Mouse (Mus musculus): ENCODE measurements around the gene Rab5c. TPM values are rescaled to one million over a fixed set of nuclear protein-coding genes. Genes with fewer than 3 reads are reported as not detected.
A peak's percentile ranks its signal among the peaks of the same experiment; 100 is the strongest.

The Rab5c gene
- total RNA-seq, 4 experiments from 2014 or later = 41.4 to 50.9 (median 42.2) TPM

DNA sequence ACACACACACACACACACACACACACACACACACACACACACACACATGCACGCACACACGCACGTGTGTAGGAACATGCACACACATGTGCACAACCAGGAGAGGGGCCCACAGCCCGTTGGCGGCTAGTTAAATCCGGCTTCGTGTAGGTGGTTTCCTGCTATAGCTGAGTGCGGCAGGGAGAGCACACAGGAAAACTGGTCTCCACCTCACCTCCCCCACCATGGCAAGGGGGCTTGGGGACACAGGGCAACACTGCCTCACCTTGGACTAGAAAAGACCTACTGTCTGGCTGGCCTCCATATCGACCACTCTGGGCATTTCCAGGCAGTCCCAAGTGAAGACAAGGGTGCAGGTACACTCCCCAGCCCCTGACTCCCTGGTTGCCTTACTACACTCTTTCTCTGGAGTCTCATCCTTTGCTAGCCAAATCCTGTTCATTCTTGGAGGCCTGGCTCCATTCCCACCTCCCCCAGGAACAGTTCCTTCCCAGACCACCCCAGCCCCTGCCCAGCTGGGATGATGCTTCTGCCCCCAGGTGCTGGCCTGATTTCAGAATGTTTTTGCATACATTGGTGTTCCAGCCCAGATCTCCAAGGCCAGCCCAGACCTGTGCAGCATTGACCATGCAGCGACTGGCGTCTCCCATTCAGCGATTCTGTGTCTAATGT, 16.1 kb upstream of the Rab5c start:
- DNase-seq (ENCODE audit: low spot score in 2 of 2) = no peak

DNA sequence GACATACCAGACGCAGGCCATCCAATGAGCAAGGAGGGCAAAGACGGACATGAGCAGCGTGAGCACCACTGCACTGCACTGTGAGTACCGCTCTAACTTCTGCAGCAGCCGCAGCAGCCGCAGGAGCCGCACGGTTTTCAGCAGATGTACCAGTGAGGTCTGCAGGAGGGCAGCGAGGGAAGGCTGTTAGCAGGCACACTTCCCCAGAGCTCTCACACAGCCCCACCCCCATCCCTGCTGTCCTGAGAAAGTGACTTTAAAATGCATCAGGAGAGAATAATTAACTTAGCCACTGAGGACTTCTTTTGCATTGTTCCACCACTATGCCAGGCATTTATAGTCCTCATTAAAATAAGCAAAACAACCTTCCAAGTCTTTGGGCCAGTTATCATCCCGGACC, 14.3 kb upstream of the Rab5c start:
- DNase-seq (ENCODE audit: low spot score in 2 of 2) = no peak

DNA sequence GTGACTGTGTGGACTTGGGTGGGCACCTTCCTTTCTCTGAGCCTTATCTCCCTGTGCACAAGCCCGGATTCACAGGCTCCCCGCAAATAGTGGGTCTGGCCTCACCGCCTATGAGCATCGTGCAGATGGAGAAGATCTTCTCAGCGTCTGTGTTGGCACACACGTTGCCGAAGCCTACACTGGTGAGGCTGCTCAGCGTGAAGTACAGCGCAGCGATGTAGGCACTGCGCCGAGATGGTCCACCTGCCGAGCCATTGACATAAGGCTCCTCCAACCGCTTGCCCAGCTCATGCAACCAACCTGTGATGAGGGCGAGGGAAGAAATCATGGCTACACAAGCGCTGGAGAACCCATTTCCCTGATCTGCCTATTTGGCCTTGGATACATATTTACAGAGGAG, 12.1 kb upstream of the Rab5c start:
- no peak for DNase-seq (ENCODE audit: low spot score in 2 of 2)

DNA sequence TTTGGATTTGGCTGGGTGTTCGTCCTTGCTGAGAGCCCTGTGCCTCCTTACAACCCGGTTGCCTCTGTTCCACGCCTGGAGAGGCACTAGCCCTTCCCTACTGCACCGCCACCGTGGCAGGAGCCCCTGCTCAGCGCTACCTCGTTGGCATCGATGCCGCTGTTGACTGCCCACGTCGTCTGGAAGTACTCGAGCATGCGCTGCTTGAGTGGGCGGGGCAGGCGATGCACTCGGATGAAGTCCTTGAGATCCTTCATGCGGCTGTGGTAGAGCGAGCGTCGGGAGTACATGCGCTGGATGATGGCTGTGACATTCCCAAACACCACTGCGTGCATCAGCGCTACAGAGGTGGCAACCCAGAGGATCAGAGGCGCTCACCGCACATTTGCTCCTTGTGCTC, 11.5 kb upstream of the Rab5c start:
- DNase-seq (ENCODE audit: low spot score in 2 of 2) = no peak

DNA sequence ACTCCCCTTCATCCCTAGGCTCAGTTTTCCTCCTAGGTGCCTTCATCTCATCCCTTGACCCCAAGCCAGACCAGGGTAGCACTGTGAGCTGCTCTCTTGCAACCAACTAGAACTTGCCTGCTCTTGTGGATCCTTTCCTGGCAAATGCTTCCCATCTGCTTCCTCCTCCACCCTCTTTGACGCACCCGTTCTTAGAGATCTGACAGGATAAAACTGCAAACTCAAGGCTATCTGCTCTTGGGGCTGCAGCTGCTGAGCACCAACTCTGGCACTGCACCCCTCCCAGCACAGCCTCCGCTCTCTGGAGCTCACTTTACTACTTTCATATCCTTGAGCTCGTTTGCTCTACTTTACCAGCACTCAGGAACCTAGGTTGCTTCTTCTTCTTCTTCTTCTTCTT, 10.6 kb upstream of the Rab5c start:
- no peak for DNase-seq (ENCODE audit: low spot score in 2 of 2)

DNA sequence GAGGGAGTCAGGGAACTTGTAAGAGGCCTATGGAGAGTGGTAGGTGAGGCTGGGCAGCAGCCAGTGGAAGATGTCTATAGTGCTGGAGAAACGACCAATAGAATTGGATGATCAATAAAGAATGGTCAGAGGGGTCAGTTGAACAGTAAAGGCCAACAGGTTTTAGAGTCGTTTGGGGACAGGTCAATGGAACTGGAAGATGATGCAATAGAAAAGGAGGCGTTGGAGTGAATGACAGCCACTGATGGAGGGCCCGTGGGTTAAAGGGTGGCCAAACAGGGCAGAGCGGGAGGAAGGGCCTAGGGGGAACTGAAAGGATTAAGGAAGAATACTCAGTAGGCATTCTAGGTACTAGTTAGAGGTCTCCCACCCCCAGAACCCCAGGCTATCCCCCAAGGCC, 9.1 kb upstream of the Rab5c start:
- DNase-seq (ENCODE audit: low spot score in 2 of 2) = no peak

DNA sequence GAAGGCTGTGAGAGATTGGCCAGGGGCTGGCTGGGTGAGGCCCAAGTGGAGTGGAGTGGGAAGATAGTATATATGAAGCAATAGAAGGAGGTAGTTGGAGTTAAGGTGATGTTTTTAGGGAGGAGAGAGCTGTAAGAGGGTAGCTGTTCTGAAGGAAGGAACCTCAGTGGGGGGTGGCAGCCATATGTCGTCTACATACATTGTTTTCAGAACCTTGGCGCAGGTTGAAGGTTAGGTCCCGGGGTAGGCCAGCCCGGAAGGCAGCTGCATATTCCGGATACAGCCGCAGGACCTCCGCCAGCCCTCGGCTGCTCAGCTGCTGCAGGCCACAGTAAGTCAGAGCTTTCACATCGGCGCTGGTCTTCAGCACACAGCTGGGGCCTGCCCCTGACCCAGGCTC, 8.5 kb upstream of the Rab5c start:
- DNase-seq (ENCODE audit: low spot score in 2 of 2) = no peak

DNA sequence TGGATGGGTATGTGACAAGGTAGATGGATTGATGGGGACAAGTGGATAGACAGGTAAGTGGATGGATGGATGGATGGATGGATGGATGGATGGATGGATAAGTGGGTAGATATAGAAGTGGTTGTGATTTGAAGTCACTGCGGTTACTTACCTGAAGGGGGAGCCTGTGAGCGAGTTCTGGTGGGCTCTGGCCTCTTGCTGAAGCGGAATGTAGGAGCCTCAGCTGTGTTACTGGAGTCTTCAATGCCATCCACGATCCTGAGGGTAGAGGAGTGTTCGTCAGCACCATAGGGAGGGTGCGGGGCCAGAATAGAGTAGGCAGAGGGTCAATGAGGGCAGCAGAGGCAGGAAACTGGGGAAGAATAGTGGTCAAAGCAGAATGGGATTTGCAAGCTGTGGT, 7.1 kb upstream of the Rab5c start:
- no peak for DNase-seq (ENCODE audit: low spot score in 2 of 2)

DNA sequence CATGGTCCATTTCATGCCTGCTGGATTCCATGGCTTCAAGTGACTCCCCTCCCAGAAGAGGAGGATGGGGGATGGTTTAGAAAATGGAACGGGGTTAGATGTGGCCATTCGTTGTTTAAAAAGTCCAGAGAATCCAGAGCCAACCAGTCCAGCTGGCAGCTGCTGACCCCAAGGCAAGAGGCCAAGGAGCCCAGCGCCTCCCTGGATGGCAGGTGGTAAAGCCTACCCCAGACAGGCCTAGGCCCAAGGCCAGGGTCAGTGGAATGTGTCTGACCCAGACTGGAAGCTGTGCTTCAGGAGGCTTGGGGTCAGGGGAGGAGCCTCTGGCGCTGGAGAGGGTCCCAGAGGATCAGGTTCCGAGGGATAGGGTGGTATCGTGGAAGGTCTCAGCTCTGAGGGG, 3.3 kb upstream of the Rab5c start:
- peak; percentile 26 to 71 for DNase-seq (ENCODE audit: low spot score in 2 of 2)

DNA sequence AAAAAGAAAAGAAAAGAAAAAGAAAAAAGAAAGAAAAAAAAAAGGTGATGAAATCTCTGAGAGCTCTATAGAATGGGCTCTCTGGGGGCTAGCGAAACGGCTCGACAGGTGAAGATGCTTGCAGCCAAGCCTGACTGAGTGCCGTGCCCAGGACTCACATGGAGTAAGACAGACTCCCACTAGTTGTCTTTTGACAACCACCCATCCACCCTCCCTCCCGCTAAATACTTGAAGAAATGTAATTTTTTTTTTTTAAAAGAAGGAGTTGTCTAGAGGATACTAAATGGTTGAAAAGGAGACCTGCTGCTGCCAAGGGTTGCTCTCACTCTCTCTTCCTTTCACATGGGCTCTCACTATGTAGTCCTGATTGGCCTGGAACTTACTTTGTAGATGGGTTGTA, 734 bp upstream of the Rab5c start:
- no peak for DNase-seq (ENCODE audit: low spot score in 2 of 2)

DNA sequence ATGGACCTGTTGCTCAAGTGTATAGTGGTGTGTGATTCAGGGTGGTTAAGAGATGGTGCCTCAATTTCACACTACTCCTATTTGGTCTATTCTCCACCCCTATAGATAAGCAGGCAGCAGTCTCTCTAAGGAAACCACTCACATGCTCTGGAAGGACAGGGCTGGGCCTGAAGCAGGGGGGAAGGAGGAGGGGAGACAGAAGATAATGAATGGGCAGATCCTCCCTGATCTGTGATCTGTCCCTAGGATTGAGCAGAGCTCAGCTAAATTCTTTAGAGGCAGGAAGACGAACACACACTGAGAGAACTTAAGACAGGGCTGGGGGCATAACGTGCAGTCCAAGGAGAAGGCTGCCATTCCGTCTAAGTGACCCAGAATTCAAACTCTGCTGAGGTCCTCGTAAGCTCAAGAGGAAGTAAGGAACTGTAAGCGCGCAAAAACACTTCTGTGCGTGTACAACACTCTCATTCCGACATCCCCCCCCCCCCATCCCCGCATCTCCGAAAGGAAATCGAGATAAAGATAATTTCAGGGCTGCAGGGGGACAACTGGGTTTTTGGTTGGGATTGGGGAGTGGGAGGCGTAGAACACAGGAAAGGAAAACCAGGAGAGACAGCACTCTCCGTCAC, 796 bp downstream of the Rab5c start:
- DNase-seq (ENCODE audit: low spot score in 2 of 2) = no peak

DNA sequence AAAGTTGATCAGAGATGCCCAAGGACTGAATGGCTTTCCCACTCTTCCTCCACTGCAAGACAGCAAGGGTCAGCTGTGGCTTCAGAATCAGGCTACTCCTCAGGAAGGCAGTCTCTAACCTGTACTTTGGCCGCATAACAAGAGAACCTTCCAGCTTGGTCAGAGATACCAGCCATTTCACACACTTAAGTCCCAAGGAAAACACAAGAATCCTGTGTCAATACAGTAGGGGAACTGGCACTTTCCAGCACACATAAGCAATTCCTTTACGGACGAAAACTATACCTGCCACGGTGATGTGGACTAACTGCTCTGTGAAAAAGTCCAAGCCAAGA, 1.3 kb downstream of the Rab5c start:
- no peak for DNase-seq (ENCODE audit: low spot score in 2 of 2)

DNA sequence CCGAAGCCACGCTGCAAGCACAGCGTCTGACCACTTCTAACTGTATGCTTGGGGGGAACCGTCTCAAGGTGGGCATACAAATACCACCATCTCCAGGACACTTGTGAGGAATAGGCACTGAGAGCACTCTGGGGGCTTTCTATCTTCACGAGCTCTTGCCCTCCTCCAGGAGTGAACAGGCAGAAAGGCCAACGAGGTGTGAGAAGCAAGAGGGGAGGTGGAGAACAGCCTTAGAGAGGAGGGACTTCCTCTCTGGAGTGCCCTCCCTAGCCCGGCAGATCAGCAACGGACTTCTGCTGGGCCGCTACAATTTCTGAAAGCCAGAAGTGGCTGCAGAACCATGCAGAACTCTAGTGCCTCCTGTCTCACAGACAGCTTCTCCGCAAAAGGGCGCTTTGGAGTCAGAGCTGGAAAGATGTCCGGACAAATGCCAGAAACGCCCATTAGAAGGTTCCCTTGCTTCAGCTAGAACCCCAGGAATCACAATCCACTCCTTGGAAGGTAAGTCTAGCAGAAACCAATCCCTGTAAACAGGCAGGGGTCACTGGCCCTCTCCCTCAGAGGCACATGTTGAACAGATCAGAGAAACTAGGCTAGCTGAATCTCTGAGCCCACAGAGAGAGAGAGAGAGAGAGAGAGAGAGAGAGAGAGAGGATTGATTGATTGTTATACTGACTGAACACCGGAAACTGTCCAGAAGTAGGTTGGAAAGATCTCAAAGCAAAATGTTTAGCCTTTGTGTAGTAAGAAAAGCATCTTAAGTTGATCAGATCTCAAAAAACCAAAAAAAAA, 1.9 kb downstream of the Rab5c start:
- DNase-seq (ENCODE audit: low spot score in 2 of 2) = no peak

DNA sequence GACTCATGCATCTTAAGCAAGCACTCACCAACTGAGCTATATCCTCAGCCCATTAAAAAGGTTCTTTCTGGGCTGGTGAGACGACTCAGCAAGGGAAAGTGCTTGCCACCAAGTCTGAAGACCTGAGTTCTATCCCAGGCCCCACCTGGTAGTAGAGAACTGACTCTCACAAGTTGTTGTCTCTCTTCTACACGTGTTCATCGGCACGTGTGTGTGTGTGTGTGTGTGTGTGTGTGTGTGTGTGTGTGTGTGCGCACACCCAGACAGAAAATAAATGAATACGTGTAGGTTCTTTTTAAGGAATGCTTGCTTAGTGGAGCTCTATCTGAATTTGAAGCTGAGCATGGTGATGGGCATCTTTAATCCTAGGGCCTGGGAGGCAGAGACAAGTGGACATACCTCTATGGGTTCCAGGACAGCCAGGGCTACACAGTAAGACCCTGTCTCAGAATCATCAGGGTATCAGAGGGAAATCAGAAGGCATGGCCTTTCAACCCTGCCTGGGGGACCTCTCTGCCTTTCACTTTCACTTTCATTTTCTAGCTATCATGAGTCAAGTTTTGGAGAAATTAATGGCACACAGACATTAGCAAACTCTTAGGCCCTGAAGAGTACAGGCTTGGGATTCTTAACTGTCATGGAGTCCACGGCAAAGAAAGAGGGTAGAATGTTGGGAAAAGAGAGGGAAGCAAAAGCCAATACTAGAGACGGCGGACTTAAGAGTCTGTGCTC, 2.7 kb downstream of the Rab5c start:
- DNase-seq (ENCODE audit: low spot score in 2 of 2) = no peak

DNA sequence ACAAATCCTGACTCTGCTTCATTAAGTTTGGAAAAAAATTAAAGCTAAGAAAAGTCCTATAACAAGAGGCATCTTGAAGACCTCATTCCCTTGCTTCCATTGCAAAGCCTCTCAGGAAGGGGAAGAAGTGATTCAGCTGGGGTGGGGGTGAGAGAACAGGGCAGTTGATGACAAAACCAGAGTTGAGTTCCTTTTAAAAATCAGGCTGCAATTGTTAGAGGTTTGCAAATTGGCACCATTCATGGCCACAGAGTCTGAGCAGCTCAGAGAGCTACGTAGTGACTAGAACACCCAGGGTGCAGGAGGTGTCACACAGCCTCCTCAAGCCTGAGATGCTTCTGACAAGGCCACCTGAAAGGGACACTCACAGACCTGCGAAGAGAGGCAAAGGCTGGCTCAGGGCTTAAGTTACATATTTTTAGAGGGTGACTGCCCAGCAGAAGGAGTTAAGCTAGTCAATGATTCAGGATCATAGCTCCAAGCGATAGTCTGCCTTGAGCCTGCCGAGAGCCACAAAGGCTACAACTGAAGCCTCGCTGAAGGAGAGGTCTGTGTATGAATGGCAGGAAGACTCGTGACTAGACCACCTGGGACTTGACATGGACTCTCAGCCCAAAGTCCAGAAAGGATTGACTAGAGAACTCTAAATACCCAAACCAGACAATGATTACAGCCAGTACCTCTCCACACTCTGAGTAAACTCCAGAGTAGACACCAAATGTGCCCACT, 7.4 kb downstream of the Rab5c start:
- DNase-seq (ENCODE audit: low spot score in 2 of 2) = no peak

DNA sequence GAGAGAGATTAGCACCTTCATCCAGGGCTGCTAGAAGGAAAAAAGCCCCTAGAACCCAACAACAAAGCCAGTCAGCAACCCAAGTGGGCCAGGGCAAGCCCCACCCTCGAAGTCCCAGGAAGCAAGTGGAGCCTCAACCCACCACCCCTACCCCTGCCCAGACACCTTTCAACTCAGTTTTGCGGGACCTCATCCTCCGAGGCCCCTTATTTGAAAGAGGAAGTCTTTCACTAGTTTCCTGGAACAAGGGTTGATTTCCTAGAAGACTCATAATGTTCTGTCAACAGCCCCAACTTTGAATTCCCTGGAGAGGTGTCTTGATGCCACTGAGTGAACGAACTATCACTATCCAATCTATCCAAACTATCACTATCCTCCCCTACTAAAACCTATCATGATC, 8.0 kb downstream of the Rab5c start:
- DNase-seq (ENCODE audit: low spot score in 2 of 2) = no peak

DNA sequence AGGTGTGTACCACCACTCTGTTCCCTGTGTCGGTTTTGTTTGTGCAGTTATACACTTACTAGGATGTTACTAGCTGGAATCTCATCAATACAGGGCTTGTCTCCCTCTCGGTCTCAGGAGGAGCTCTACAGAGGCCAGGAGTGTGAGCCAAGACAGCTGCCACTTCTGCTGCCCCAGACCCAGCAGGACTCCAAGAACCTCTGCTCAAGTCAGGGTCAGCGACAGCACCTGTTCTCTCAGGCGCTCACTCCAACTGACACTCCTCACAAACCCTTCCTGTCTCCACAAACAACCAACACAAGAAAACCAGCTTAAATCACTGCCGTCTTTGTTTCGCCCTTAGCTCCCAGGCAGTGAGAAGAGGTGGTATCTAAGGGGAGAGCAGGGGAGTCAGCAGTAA, 9.4 kb downstream of the Rab5c start:
- peak in 1 of 2 experiments; percentile 35 for DNase-seq (ENCODE audit: low spot score in 2 of 2)

DNA sequence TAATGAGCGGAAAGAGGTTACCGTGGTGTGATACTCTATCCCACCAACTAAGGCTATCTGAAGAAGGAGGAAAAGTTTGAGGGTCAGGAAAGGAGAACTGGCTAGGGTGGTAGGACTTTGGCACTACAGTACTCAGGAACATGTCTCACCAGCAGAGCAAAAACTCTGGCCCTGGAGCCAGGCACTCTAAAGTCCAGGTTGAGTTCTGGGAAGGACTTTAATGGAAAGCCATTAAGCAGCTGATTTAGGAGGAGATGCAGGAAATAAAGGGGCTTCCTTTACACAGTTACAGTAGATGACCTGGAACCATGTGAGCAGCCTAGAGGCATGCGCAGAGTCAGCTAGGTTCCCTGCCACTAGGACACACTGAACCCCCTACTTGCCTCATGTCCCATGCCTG, 10.8 kb downstream of the Rab5c start:
- no peak for DNase-seq (ENCODE audit: low spot score in 2 of 2)

DNA sequence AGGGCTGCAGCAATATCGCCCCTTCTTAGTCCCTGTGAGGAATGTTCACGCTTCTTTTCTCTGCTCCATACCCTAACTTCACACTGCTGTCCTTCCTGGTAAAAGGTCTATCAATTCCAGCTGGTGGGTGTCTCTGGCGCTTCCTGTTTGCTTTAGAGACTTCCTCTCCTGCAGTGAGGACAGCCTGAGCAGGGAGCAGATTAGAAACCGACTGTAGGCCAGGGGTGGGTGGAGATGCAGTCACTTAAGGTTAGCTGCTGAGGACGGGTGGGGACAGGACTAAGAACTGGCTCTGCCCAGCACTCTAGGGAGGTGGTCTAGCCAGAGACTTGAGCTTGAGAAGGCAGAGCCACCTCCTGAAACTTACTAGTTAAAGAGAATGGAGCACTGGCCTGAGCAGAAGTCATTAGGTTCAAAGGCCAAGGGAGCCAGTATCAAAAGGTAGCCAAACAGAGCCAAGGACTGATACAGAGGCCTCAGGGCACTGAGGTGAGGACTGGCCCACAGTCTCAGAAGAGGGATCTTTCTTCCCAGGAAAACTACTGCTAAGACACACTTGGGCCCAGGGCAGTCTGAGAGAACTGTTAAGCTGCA, 13.0 kb downstream of the Rab5c start:
- DNase-seq (ENCODE audit: low spot score in 2 of 2) = no peak

DNA sequence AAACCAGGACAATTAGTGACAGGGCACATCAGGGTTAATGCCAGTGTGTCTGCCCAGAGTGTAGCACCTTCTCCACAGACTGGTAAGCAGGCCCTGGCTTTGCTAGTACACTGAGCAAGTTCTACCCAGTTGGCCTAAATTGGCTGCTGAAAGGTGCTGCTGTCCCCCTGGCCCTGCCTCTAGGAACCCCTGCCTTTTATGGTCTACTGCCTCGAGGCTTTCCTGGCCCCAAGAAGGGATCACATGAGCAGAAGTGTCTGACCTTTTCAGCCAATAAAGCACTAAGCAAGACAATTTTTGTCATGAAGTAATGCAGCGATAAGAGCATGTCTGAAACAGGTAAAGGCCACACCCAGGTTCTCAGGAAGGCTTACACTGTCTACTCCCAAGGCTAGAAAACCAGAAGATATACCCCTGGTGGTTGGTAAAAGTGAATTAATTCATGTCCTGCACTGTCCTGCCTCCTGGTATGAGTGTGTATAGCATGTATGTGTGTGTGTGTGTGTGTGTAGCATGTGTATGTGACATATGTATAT, 15.5 kb downstream of the Rab5c start:
- no peak for DNase-seq (ENCODE audit: low spot score in 2 of 2)
